Mouse (Mus musculus): ENCODE measurements around the gene Nrde2. TPM values are rescaled to one million over a fixed set of nuclear protein-coding genes. Genes with fewer than 3 reads are reported as not detected.

The Nrde2 gene
- 2.0 and 2.7 TPM in 2 replicates for polyA plus RNA-seq (2012; rRNA removed)

DNA sequence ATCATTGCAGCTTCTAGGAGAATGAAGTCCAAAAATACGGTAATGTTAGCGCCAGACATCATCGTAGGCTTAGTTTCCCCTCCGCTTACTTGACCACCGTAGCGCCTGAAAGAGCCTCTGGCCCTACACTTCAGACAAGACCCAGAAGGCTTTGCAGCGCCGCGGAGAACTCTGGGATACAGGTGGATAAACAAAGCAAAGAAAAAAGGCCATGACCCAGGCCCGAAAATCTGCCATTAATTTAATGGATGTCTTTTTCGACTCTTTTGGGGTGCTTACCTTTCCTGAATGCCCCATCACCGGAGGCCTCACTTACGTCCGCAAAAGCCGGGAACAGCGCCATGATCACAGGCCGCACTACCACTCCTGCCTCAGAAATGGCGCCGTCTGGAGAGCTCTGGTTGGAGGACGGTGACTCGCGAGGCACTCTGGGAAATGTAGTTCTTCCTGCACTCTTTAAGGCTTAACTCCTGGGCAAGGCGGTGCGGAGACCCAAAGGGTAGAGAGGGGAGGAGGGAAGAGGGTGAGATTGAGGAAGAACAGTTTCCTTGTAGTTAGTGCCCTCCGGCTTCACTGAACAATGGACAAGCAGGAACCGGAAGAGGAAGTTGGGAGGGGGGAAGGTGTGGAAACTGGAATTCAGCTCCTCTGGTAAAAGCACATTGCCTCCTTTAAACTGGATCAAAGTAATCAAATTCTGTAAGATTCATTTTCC, at the start of gene Nrde2:
Nrde2 (minus strand) TSS at position 393 of the 715 bp plus-strand sequence.

DNA sequence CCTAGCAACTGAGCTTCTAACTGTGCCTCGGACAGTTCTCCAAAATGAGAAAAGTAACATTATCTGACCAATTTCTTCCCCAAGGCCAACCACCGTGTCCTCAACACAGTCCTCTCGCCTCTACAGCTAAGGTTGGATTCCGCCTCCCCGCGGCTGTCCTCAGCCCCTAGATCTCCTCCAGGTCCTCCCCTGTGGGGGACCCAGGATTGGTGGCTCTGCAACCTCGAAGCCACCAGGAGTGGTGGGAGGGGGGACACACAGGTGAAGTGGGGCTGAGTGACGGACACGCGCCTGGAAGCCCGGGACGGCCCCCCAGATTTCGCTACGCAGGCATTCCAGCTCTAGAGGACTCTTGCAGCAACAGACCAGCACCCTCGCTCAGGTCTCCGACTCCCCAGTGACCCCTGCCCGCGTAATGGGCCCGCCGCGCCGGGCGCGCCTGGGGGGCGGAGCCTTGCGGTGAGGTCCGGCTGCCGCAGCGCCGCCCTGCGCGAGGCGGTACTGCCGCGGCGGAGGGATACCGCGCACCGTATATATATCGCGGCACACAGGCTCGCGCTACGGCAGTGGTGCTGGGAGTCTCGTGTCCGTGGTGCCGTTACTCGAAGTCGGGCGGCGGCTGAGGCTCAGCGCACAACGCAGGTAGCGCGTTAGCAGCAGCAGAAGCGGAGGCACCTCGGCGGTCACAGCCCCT, 39.7 kb upstream of the Nrde2 start, which contains the start of gene Calm1:
Calm1 (plus strand) TSS at position 469 of the 694 bp plus-strand sequence.

DNA sequence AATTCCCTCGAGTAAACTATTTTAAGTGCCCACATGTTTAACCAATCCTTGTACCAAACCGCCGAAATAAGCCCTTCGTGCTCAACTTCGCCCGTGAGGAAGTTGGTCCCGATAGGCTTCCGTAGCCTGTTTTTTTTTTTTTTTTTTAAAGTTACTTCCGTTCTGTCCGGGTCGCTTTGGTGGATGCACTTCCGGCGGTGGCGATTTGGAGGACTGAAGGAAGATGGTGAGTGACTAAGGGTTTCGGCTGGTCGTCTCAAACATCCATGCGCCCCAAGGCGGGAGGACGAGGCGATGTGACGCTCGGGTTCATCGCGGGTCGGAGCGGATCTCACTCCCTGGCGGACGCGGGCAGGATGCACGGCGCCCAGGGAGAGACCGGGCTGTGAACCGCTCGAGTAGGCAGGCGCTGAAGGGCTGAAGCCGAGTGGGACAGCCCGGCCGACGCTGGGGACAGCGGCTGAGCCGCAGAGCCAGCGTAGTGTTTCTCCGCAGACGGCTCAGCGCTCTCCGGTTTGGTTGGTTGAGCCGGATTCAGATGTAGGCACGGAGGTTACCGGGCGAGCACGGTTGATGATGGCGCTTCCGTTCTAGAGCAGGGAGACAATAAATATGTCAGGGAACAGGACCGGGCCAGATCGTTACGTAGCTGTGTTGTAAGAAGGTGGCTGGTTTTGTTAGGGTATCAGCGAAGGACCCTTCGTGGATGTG, 49.3 kb downstream of the Nrde2 start, which contains the start of gene Psmc1:
Psmc1 (plus strand) TSS at position 169 of the 711 bp plus-strand sequence.

Other genes with a start within 250 kb of the Nrde2 start
- 0.22 and 0.56 TPM in 2 replicates for gene Kcnk13, start 195.2 kb downstream of the Nrde2 start, polyA plus RNA-seq (2012; rRNA removed)
- 7.9 and 10.8 TPM in 2 replicates for gene Psmc1, start 49.5 kb downstream of the Nrde2 start, polyA plus RNA-seq (2012; rRNA removed)
- gene Calm1, start 39.8 kb upstream of the Nrde2 start, polyA plus RNA-seq (2012; rRNA removed): 306 and 385 TPM in 2 replicates

Measured in stomach, adult 2 months (tissue).